Mouse (Mus musculus) kidney, adult 2 months (tissue): ENCODE measurements around the gene Meis1.

Experiments
- CTCF ChIP-seq: fragments of 200-500 bp; conservative IDR thresholded peaks from 2 replicates; pipeline ENCODE4 v1.5.1; 2011; ENCODE audit warnings: low read depth, mild to moderate bottlenecking, control low read depth, low read length, moderate library complexity, mixed read lengths; ENCODE audit not compliant: insufficient read depth, insufficient read length
- POLR2A ChIP-seq: fragments of 200-500 bp; IDR thresholded peaks from one replicate; pipeline ENCODE4 v1.6.1; 2011; ENCODE audit warnings: low read depth, low read length, control low read depth

- no peak for TF ChIP-seq CTCF
- no peak for TF ChIP-seq POLR2A
These were observed 111.9 kb downstream of the Meis1 start for GRCm38 (mm10) chr11:18906866-18907265.
